Mouse (Mus musculus): ENCODE measurements around the gene Gm28038. TPM values are rescaled to one million over a fixed set of nuclear protein-coding genes. Genes with fewer than 3 reads are reported as not detected.

The Gm28038 gene
- polyA plus RNA-seq, 1 experiment from 2014 or later: not detected

DNA sequence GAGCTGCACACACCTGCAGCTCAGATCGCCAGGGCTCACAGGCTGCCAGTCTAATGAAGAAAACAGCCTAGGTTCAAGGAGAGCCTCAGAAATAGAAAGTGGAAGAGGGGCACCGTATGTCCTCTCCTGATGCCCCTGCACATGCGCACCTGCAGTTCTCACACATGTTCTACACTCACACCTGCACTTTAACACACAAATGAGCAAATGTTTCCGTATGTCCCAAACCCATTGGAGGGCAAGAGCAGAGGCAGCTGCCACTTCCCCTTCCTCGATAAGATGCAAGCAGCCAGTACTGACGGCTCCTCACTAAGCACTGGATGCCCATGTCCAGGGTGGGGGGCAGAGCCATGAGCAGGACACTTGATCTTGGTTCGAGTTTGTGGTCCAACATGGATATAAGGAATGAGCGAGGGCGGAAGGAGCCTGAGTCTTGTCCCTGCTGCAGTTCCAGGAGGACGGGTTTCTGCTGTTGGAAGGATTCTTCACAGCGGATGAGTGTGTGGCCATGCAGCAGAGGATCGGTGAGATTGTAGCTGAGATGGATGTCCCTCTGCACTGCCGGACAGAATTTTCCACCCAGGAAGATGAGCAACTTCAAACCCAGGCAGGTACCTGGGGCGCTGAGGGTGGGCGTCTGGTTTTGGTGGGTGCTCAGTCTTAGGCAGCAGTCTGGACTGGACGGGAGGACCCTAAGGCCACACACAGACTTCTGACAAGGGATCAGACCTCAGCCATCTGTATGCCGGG is 11.4 kb upstream of the Gm28038 start:
- no peaks in the 10 kb centered on the region for H3K9me3 ChIP-seq
- no peak overlapping the region for H3K9ac ChIP-seq
- no peak overlapping the region for H3K4me3 ChIP-seq
- no peak overlapping the region for H3K4me2 ChIP-seq
- 85% methylated on average over 17 of the region's 17 CpGs for WGBS
- H3K27ac ChIP-seq: peak overlapping the region; percentile 82
- H3K4me1 ChIP-seq: peaks cover 37% of the 10 kb centered on the region
- ATAC-seq (ENCODE audit: insufficient number of reproducible peaks, low FRiP score, low TSS enrichment, low read depth): no peak
- H3K36me3 ChIP-seq: peaks cover 2% of the 10 kb centered on the region
- H3K27me3 ChIP-seq: no peaks in the 10 kb centered on the region

DNA sequence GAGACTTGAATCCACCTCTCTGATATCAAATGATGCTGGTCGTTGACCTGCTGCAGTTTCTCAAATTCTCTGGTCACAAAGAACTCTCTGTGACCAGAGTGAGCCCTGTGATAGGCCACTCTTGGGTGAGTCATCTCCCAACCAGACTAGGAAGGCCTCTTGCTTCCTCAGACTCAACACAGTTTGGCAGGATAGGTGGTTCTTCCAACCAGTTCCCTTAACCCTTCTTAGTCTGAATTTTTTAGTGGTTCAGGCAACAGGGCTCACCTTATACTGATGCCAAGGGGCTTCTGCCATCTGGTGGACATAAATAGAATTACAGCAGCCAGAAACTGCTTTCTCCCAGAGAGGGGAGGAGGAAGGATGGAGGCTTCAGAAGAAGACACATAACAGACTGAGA is 10.7 kb upstream of the Gm28038 start:
- Histone ChIP-seq H3K27me3 (no peaks in the 10 kb centered on the region), H3K4me2 (no peak overlapping the region), H3K4me1 (peaks cover 29% of the 10 kb centered on the region), H3K4me3 (no peak overlapping the region), H3K27ac (peak overlapping the region; percentile 82), H3K9me3 (no peaks in the 10 kb centered on the region), H3K9ac (no peak overlapping the region), H3K36me3 (no peaks in the 10 kb centered on the region)
- ATAC-seq (ENCODE audit: insufficient number of reproducible peaks, low FRiP score, low TSS enrichment, low read depth): peak; percentile 87
- 27% methylated on average over 1 of the region's 1 CpGs for WGBS

DNA sequence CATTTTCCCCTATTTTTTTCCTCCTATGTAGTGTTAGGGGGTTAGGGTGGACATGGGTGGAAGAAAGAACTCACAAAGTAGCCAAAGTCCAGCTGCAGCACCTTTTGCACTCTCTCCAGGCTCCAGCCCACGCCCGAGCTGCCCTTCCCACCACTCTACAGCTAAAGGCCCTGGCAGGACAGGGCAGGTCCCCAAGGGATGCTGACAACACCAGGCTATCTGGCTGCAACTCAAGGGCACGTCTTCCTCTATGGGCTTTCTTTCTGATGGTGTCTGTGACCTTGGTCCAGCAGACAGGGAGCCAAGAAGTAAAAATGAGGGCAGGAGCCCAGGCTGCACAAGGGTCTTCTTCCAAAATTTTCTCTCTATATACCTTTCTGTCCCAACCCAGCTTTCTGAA is 808 bp downstream of the Gm28038 start:
- no peaks in the 10 kb centered on the region for H3K9me3 ChIP-seq
- no peak overlapping the region for H3K4me3 ChIP-seq
- no peak overlapping the region for H3K4me2 ChIP-seq
- no peak for ATAC-seq (ENCODE audit: insufficient number of reproducible peaks, low FRiP score, low TSS enrichment, low read depth)
- H3K27me3 ChIP-seq: no peaks in the 10 kb centered on the region
- H3K4me1 ChIP-seq: peaks cover 12% of the 10 kb centered on the region
- WGBS: 75% methylated on average over 3 of the region's 3 CpGs
- no peak overlapping the region for H3K9ac ChIP-seq
- H3K36me3 ChIP-seq: no peaks in the 10 kb centered on the region
- H3K27ac ChIP-seq: no peak overlapping the region

DNA sequence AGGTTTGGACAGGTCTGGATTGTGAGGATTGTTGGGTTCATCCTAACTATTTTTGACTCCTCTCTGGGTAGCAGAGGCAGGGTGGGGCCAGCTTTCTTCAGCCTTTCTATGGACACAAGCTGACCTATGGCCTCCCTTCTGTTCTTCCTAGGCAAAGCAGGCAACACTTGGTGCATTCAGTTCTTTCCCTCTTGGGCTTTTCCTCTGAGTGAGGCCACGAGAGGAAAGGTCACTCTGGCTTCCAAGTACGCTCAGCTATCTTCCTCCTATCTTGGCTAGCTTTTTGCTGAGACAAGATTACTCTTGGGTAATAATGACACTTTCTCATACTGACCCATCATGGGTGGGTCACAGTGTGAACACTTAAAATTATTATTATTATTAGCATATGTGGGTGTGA is 2.4 kb downstream of the Gm28038 start:
- no peak overlapping the region for H3K9ac ChIP-seq
- H3K4me3 ChIP-seq: no peak overlapping the region
- peaks cover 23% of the 10 kb centered on the region for H3K4me1 ChIP-seq
- H3K4me2 ChIP-seq: no peak overlapping the region
- H3K36me3 ChIP-seq: no peaks in the 10 kb centered on the region
- no peaks in the 10 kb centered on the region for H3K9me3 ChIP-seq
- no peaks in the 10 kb centered on the region for H3K27me3 ChIP-seq
- no peak for ATAC-seq (ENCODE audit: insufficient number of reproducible peaks, low FRiP score, low TSS enrichment, low read depth)
- no peak overlapping the region for H3K27ac ChIP-seq
- 88% methylated on average over 2 of the region's 2 CpGs for WGBS

DNA sequence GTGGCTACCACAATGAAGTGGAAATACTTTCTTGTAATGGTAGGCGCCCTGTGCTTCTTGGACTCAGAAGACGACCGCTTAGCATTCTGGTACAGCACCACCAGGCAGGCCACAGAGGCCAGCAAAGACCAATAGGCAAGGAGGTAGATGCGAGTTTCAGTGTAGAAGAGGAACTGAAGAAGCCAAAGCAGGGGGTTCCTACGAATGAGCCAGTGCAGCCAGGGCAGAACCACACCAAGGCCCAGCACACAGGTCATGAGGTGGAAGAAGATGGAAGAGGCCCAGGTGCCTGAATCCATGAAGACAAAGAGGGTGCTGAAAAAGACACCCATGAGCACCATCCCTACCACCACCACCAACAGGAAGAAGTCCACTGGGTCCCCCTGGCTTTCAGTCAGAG is 4.2 kb downstream of the Gm28038 start:
- Histone ChIP-seq H3K9ac (no peak overlapping the region), H3K4me1 (peaks cover 23% of the 10 kb centered on the region), H3K27me3 (no peaks in the 10 kb centered on the region), H3K36me3 (0 out of 2 replicates have a peak, but pooled peaks cover under 1% of the 10 kb centered on the region), H3K4me3 (peak overlapping the region; percentile 92), H3K27ac (no peak overlapping the region), H3K4me2 (peak overlapping the region; percentile 94), H3K9me3 (no peaks in the 10 kb centered on the region)
- ATAC-seq (ENCODE audit: insufficient number of reproducible peaks, low FRiP score, low TSS enrichment, low read depth): no peak
- 90% methylated on average over 5 of the region's 5 CpGs for WGBS

DNA sequence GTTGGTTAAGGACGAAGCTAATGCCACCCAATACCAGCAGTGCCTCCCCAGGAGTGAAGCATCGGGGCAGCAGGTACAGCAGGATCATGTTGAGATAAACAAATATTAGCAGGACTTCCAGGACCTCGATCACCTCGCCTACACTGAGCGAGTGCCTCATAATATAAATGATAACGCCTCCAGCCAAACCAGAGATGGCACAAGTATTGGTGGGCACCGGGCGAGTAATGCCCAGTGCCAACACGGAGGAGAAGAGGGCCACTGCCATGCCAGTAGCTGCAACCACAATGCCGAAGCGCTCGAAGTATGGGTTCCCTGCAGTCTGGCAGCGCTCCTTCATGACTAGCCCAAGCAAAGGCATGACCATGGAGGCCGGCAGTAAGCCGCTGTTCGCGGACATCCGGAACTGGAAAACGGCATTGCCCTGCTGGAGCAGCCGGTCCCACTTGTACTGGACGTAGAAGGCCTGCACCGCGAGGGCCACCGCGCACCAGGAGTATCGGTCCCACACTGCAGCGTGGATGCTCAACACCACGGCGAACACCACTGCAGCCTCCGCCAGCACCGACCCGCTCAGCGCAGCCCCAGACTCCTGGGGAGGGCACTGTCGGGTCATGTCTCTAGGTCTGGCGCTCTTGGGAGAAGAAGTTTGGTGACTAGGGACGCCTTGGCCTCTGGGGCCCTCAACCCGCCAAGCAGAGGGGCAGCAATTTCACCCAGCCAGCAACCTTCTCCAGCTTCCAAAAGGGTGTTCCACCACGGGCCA is 4.8 kb downstream of the Gm28038 start:
- Histone ChIP-seq H3K27ac (0 out of 2 replicates have a peak overlapping the region, but pooled peaks have one; percentile 38), H3K27me3 (no peaks in the 10 kb centered on the region), H3K9me3 (no peaks in the 10 kb centered on the region), H3K36me3 (peaks cover 7% of the 10 kb centered on the region; the same call in 1 of the 2 replicates), H3K4me3 (peak overlapping the region; percentile 92), H3K9ac (peak overlapping the region; percentile 85), H3K4me1 (peaks cover 23% of the 10 kb centered on the region), H3K4me2 (peak overlapping the region; percentile 94)
- peak; percentile 20; the same call in 1 of the 2 replicates for ATAC-seq (ENCODE audit: insufficient number of reproducible peaks, low FRiP score, low TSS enrichment, low read depth)
- WGBS: 15% methylated on average over 38 of the region's 38 CpGs

DNA sequence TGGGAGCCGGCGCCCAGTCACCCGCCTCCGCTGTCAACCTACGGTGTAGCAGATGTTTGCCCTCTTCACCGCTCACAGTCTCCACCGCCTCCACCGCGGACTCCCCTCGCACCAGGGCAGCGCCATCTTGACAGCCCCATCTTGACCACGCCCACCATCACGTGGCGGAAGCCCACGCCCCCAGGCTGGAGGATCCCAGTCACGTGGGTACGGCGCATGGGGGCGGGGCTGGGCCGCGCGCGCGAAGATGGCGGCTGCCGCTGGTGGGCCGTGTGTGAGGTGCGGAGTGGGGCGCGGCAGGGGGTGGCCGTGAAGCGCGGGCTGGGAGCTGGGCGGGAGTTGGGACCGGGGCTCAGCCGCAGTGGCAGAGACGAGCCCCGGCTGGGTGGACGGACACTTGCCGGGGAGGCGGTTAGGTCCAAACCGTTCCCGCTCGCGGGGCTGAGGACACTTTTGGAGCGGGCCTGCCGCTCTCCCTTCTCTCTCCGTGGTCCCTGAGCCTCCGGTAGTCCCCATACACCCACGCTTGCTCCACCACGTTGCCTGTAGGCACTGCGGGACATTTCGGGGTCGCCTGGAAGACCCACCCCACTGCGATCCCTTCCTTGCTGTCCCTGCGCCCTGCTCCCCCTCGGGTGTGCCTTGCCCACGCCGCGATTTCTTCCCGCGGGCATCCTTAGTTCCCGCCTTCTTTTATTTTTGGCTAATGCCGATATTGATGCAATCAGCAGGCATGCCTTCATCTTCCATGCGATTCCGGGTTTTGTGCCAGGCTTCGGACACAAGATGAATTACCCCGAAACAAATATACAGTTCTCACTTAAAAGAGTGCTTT is 5.6 kb downstream of the Gm28038 start, which contains the start of the genes Dolk and Nup188:
TSS of gene Dolk (minus strand) at position 143 of the 835 bp plus-strand sequence.
TSS of gene Nup188 (plus strand) at position 206 of the 835 bp plus-strand sequence.
- H3K27ac ChIP-seq: peak within 1 kb of the TSS; percentile 85
- no peaks in the 10 kb centered on the region for H3K27me3 ChIP-seq
- H3K9ac ChIP-seq: peak within 1 kb of the TSS; percentile 85
- under 1% methylated on average over 64 of the region's 68 CpGs for WGBS
- no peaks in the 10 kb centered on the region for H3K9me3 ChIP-seq
- peaks cover 8% of the 10 kb centered on the region; the same call in 1 of the 2 replicates for H3K36me3 ChIP-seq
- peak; percentile 93 for ATAC-seq (ENCODE audit: insufficient number of reproducible peaks, low FRiP score, low TSS enrichment, low read depth)
- peak within 1 kb of the TSS; percentile 92 for H3K4me3 ChIP-seq
- H3K4me2 ChIP-seq: peak within 1 kb of the TSS; percentile 94
- peaks cover 23% of the 10 kb centered on the region for H3K4me1 ChIP-seq

DNA sequence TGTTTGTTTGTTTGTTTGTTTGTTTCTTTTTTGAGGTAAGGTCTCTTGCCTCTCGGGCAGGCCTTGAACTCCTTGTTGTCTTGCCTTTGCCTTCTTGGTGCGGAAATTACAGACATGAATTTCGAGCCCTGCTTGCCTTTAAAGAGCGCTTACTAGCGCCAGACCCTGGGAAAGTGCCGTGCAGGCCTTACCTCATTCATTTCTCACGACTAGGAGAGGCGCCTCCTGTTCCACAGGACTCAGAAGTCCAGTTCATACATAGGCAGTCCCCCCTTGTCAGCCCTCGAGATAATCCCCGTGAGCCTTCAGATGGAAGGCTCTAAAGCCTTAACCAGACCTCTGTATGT is 6.2 kb downstream of the Gm28038 start:
- under 1% methylated on average over 10 of the region's 10 CpGs for WGBS
- Histone ChIP-seq H3K27me3 (no peaks in the 10 kb centered on the region), H3K9me3 (no peaks in the 10 kb centered on the region), H3K4me2 (peak overlapping the region; percentile 94), H3K4me1 (peaks cover 23% of the 10 kb centered on the region), H3K9ac (peak overlapping the region; percentile 85), H3K4me3 (peak overlapping the region; percentile 92), H3K36me3 (peaks cover 8% of the 10 kb centered on the region; the same call in 1 of the 2 replicates), H3K27ac (peak overlapping the region; percentile 85)
- no peak for ATAC-seq (ENCODE audit: insufficient number of reproducible peaks, low FRiP score, low TSS enrichment, low read depth)

DNA sequence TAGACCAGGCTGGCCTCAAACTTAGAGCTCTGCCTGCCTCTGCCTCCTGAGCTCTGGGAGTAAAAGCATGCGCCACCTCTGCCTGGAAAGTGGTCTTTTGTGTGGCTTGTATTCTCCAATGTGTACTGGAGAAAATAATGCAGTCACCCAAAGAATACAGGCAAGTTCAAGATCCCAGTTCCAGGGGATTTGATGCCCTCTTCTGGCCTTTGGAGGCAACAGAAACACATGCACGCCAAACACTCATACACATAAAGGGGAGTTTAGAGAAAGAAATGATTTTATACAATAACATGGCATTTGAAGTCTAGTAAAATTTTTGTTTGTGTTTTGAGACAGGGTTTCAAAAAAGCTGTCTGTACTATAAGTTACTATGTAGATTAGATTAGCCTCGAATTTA is 18.7 kb downstream of the Gm28038 start:
- Histone ChIP-seq H3K9me3 (no peaks in the 10 kb centered on the region), H3K4me2 (no peak overlapping the region), H3K27me3 (no peaks in the 10 kb centered on the region), H3K4me3 (no peak overlapping the region), H3K9ac (no peak overlapping the region), H3K27ac (no peak overlapping the region), H3K4me1 (no peaks in the 10 kb centered on the region), H3K36me3 (peaks cover 66% of the 10 kb centered on the region)
- no peak for ATAC-seq (ENCODE audit: insufficient number of reproducible peaks, low FRiP score, low TSS enrichment, low read depth)
- WGBS: 78% methylated on average over 3 of the region's 3 CpGs

DNA sequence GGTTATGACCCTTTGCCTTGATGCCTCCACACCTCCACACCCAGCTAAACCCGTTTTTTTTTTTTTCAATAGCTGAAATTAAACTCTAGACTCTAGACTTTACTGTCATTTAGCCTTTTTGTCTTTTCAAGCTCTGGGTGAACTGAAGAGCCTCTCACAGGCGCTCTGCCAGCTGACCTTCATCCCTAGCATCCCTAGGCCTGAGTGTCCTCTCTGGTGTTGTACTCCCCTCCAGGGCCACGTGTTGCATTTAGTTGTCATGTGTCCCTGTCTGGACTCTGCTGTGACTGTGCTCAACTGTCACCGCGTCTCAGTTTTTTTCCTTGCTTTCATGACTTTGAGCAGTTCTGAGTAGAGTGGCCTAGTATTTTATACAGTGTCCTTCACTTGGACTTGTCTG is 19.1 kb downstream of the Gm28038 start:
- H3K4me1 ChIP-seq: no peaks in the 10 kb centered on the region
- H3K27ac ChIP-seq: no peak overlapping the region
- H3K4me2 ChIP-seq: no peak overlapping the region
- H3K36me3 ChIP-seq: peaks cover 70% of the 10 kb centered on the region
- H3K4me3 ChIP-seq: no peak overlapping the region
- H3K9ac ChIP-seq: no peak overlapping the region
- no peaks in the 10 kb centered on the region for H3K27me3 ChIP-seq
- WGBS: 91% methylated on average over 5 of the region's 5 CpGs
- no peaks in the 10 kb centered on the region for H3K9me3 ChIP-seq
- no peak for ATAC-seq (ENCODE audit: insufficient number of reproducible peaks, low FRiP score, low TSS enrichment, low read depth)

DNA sequence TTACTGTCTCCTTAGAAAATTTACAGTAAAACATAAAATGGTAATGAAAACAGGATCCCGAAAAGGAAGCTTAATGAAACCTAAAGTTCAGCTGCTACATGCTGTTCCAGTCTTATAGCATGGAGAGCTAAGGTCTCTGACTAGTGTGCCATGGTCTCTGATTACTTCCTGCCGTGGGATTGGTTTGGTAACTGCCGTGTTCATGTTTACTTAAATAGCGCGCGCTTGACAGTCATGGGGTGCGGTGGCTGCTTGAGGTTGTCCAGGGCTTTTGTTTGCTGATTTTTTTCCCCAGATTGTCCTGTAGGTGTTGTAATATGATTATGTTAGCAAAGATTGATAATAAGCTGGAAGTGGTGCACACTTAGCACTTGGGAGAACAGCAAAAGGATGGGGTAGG is 25.2 kb downstream of the Gm28038 start:
- WGBS: 89% methylated on average over 7 of the region's 7 CpGs
- ATAC-seq (ENCODE audit: insufficient number of reproducible peaks, low FRiP score, low TSS enrichment, low read depth): no peak

More for the DNA sequence above, 25.2 kb downstream of the Gm28038 start:
- Histone ChIP-seq H3K9ac (no peak overlapping the region), H3K4me1 (no peaks in the 10 kb centered on the region), H3K27me3 (no peaks in the 10 kb centered on the region), H3K27ac (no peak overlapping the region), H3K4me3 (no peak overlapping the region), H3K36me3 (peaks cover 98% of the 10 kb centered on the region), H3K9me3 (no peaks in the 10 kb centered on the region), H3K4me2 (no peak overlapping the region)

Data from limb, embryonic 15.5 days (tissue).